Mouse (Mus musculus) adrenal gland, adult (tissue): ENCODE results near the gene Gys1.
"Not testable (repeated sequence)": the region's sequence is repeated elsewhere in the genome, so short reads cannot be mapped to it uniquely, and the experiment has no call there.

ENCODE experiments used
- DNase-seq, 2 experiments: peaks; one replicate each; pipeline ENCODE4 v3.0.0; 2022 to 2023; ENCODE audit warnings: low spot score in 1 of 2; ENCODE audit not compliant: inconsistent age in 2 of 2

Gene Gys1

DNA sequence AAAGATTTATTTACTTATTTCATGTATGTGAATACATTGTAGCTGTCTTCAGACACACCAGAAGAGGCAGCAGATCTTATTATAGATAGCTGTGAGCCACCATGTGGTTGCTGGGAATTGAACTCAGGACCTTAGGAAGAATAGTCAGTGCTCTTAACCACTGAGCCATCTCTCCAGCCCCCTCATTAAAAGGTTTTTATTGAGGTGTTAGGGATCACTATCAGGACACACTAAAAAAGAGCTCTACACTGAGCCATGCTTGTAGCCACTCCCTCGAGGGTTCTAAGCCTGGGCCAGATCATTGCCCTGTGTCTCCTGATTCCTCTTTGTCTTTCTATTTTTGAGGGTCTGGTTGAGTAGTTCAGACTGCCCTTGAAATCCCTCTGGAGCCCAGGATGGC is 41.8 kb downstream of the Gys1 start:
- DNase-seq: peak in 1 of 2 experiments; percentile 5

DNA sequence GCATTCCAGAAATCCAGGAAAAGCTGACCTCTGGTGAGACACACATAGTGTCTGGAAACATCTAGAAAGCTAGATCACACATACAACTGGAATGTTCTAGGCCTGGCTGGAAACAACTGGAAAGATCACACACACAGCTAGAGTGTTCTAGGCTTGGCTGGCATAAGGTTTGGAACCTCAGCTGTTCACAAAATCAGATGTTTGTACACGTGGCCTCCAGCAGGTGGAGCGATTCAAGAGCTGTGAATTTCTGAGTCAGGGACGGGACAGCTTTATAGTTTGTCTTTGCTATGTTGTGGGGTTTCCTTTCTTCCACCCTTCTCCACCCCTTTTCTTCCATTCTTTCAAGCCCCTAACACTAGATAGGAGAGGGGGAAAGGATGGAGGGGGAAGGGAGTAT is 42.4 kb downstream of the Gys1 start:
- DNase-seq: peak; percentile 66 to 87

GRCm38 (mm10) chr7:45478774-45479173 is 44.1 kb downstream of the Gys1 start:
- no peak for DNase-seq

GRCm38 (mm10) chr7:45480310-45480709 is 45.7 kb downstream of the Gys1 start:
- not testable (repeated sequence) for DNase-seq

DNA sequence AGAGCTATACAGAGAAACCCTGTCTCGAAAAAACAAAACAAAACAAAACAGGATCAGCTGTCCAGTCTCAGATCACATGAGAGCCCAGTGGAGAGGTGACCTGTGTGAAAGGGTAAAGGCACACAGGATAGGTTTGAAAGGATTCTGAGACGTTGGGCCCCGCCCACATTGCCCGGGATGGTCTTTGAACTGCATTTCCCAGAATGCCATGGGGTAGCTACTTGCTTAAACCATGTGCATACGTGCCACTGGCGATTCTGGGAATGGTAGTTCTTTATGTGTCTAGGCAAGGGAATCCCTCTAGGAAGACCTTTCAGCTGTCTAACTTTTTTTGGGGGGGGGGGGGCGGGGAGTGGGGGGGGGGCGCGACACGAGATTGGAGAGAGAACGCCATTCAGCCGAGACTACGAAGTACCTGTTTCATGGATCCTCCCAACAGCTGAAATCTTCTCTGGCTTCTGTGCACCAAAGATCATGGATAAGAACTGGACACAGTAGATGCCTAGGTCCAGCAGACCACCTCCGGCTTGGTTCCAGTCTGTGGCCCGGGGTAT is 46.8 kb downstream of the Gys1 start, which contains the start of gene Tulp2:
Tulp2 (plus strand) TSS at position 504 of the 554 bp plus-strand sequence.
- peak; percentile 60 to 82 for DNase-seq

DNA sequence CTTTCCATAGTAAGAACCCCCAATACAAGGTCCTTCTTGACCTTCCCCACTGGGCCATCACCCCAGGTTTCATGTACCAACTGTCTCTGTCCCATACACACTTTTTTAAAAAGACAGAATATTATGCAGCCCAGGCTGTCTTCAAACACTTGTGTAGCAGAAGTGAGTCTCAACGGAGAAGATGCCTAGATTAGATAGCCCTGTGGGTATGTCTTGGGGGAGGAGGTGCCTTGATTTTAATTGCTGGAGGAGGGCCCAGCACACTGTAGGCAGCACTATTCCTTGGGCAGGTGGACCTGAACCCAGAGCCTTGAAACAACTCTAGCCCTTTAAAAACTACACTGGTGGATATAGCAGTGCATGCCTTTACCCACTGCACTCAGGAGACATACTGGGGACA is 47.5 kb downstream of the Gys1 start:
- no peak for DNase-seq

DNA sequence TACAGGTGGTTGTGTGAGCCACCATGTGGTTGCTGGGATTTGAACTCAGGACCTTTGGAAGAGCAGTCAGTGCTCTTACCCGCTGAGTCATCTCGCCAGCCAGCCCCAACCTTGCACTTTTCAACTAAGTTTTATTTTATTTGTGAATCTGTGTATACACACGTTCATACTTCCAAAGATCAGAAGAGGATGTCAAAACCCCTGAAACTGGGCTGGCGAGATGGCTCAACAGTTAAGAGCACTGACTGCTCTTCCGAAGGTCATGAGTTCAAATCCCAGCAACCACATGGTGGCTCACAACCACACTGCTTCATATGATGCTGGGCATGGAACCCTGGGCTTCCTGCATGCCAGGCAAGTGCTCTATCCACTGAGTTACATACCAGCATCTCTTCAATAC is 50.3 kb downstream of the Gys1 start:
- DNase-seq: peak in 1 of 2 experiments; percentile 78

DNA sequence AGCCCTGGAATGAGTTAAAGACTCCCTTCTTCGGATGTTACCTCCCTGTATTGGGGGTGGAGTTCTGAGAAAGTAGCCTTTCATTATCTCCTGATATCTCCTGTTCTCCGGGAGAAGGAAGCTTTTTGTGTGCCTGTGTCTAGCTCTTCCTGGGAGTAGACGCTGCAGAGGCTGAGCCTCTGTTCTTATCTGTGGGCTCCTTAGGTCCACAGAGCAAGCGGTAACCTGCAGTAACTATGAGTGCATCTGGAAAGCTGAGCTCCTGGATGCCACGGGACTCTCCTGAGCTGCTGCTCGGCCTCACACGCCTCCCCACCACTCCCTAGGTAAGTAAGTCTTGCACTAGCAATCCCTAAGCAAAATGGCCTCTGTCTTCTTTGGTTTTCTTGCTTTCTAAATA is 51.5 kb downstream of the Gys1 start:
- DNase-seq: no peak

GRCm38 (mm10) chr7:45486761-45487415 is 52.2 kb downstream of the Gys1 start, which contains the start of gene Gm45808:
TSS of gene Gm45808 (minus strand) at chr7:45486811.
- DNase-seq: no peak

GRCm38 (mm10) chr7:45487861-45488292 is 53.2 kb downstream of the Gys1 start:
- DNase-seq: peak; percentile 47 to 74

- DNase-seq: peak; percentile 87 to 93
These were observed 53.9 kb downstream of the Gys1 start, which contains the start of gene Dhdh for GRCm38 (mm10) chr7:45488293-45489204. TSS of gene Dhdh (minus strand) at chr7:45488805.

GRCm38 (mm10) chr7:45489578-45489977 is 54.9 kb downstream of the Gys1 start:
- DNase-seq: no peak

- peak; percentile 47 to 67 for DNase-seq
These were observed 56.2 kb downstream of the Gys1 start for GRCm38 (mm10) chr7:45490822-45491221.

- peak; percentile 65 to 83 for DNase-seq
These were observed 56.6 kb downstream of the Gys1 start for GRCm38 (mm10) chr7:45491264-45491663.

- no peak for DNase-seq
These were observed 57.7 kb downstream of the Gys1 start for GRCm38 (mm10) chr7:45492225-45492844.

DNA sequence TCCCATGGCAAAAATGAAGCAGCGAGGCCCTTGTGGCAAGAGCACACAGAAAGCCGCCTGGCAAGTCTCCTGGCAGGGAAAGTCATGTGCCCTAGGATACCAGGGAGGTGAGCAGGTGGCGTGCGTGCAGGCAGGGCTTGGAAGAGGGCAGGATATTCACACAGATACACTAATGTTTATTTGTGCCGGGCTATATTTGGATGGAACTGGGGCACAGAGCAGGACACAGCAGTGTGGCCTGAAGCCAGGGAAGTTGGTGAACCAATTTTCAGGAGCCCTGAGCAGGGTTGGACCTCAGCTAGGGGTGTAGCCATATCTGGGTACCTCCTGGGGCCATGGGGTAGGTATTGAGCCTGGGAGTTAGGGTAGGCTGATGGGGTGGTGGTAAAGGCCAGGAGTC is 58.3 kb downstream of the Gys1 start:
- no peak for DNase-seq

DNA sequence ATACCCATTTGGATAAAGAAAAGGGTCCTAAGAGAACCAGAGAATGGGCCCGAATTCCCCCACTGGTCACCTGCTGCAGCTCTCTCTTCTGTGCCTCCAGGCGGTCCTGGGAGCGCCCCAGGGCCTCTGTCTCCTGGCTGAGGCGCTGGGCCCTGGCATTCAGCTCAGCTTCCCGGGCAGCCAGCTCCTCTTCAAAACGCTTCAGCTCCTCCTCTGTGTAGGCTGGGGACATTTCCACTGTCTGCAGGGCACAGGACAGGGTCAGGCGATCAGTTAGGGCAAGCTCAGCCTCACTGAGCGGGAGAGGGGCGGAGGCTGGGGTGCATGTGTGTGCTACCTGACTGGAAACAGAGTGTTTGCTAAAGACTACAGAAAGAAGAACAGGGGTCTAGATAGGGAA is 59.9 kb downstream of the Gys1 start:
- no peak for DNase-seq

DNA sequence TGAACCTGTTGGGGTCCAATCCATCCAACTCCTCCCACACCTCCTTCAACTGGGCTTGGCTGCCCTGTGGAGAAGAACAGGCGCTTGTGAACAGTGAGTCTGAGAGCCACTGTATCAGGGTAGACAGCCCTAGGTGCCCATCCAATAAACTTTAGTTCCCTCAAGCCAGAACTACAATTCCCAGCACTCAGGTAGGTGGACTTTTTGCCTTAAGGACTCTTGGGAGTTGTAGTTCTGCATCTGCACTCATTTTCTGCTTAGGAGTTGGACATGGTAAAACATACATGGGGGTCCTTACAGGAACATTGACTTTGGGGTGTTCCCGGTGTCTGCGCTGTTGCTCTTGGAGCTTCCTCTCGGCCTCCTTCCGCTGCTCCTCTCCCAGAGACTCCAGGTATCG is 63.8 kb downstream of the Gys1 start:
- no peak for DNase-seq
